8 mouse cellular contexts compared by ENCODE assay signal in genomic region chr3:142881872-142882623, GRCm38 (mm10). TPM values are rescaled to one million over a fixed set of nuclear protein-coding genes. Genes with fewer than 3 reads are reported as not detected.
A peak's percentile ranks its signal among the peaks of the same experiment; 100 is the strongest.
DNase-seq lines count a peak whose midpoint lies in the region; ATAC-seq and TF ChIP-seq lines count a peak whose summit lies in the region.

Gene Pkn2, minus strand, starts transcription at chr3:142882004.

- H3K4me2 ChIP-seq in hindbrain, postnatal 0 days (ENCODE audit: low read depth, low read length) = peak within 1 kb of the TSS; percentile 67

- H3K36me3 ChIP-seq in hindbrain, postnatal 0 days (ENCODE audit: insufficient read depth, low read length) = no peaks in the 10 kb centered on the region

- DNase-seq in ZHBTc4 (ENCODE audit: low read depth, low spot score) = peak; percentile 99
- DNase-seq in gastrocnemius, adult 2 months = peak; percentile 100
- DNase-seq in hindbrain, postnatal 0 days (ENCODE audit: low spot score) = peak; percentile 99
- peak; percentile 99 for DNase-seq in left cerebral cortex, adult 2 months (ENCODE audit: extremely low spot score in 1 of 2, low spot score in 2 of 2)
- DNase-seq in right cerebral cortex, adult 2 months (ENCODE audit: low spot score in 2 of 2) = peak; percentile 96 to 97
- DNase-seq in urinary bladder, postnatal 14 days (ENCODE audit: low spot score) = peak; percentile 99

- peak within 1 kb of the TSS; percentile 94 for H3K4me3 ChIP-seq in gastrocnemius, adult 2 months
- peak within 1 kb of the TSS; percentile 100 for H3K4me3 ChIP-seq in hindbrain, postnatal 0 days (ENCODE audit: low read length)
- peak within 1 kb of the TSS; percentile 96 for H3K4me3 ChIP-seq in left cerebral cortex, adult 2 months

- intact Hi-C loops in gastrocnemius, adult 2 months (cut with DNase I) = loop anchor here (5.0 kb wide), 2 partner anchors 40 to 115 kb away; partner anchors contain the start of gene Gtf2b
- intact Hi-C loops in left cerebral cortex, adult 2 months (cut with DNase I) = loop anchor here (5.0 kb wide), 1 partner anchor 115 kb away; the partner anchor contains the start of gene Gtf2b

- no peaks in the 10 kb centered on the region for H3K27me3 ChIP-seq in hindbrain, postnatal 0 days (ENCODE audit: insufficient read depth, low read length)

- peak within 1 kb of the TSS; percentile 95 for H3K27ac ChIP-seq in gastrocnemius, adult 2 months
- H3K27ac ChIP-seq in hindbrain, postnatal 0 days = peak within 1 kb of the TSS; percentile 93
- H3K27ac ChIP-seq in left cerebral cortex, adult 2 months = peak within 1 kb of the TSS; percentile 87

- under 1% methylated on average over 77 of the region's 84 CpGs for WGBS in hindbrain, postnatal 0 days

- no peaks in the 10 kb centered on the region for H3K9me3 ChIP-seq in hindbrain, postnatal 0 days (ENCODE audit: low read length)

- peak; percentile 81 for ATAC-seq in common myeloid progenitor, adult 5-6 weeks (replicated peaks; ENCODE audit: low read depth, poor library complexity, severe bottlenecking)
- peak; percentile 99 for ATAC-seq in hindbrain, postnatal 0 days
- ATAC-seq in megakaryocyte, adult 5-6 weeks (ENCODE audit: poor library complexity, severe bottlenecking) = peak; percentile 86

- no peak for TF ChIP-seq CTCF in gastrocnemius, adult 2 months (IDR thresholded peaks at IDR 0.05)
- TF ChIP-seq CTCF in hindbrain, postnatal 0 days (IDR thresholded peaks at IDR 0.05; ENCODE audit: low read depth) = no peak
- peak; percentile 8; the same call in 1 of the 2 replicates for TF ChIP-seq CTCF in left cerebral cortex, adult 2 months (IDR thresholded peaks at IDR 0.05)

- peak within 1 kb of the TSS; percentile 98 for H3K9ac ChIP-seq in hindbrain, postnatal 0 days (replicated peaks; ENCODE audit: low read length)

- no peaks in the 10 kb centered on the region for H3K4me1 ChIP-seq in hindbrain, postnatal 0 days (ENCODE audit: insufficient read depth, low read length)

RNA-seq across cellular contexts. Expression of gene Pkn2, which starts in this region (rescaled TPM):
- total RNA-seq in common myeloid progenitor, adult 5-6 weeks (2017) = 99.1 and 100 TPM in 2 replicates
- 10 to 100 TPM; 43.9 to 46.9 TPM for total RNA-seq in gastrocnemius, adult 2 months (2021)
- 13.9 and 23.6 TPM in 2 replicates for total RNA-seq in hindbrain, postnatal 0 days (2014; rRNA removed)
- polyA plus RNA-seq in hindbrain, postnatal 0 days (2015; fragmentation: Nextera tagmentation; extraction: Ambion mirVana) = 25.3 and 26.2 TPM in 2 replicates
- total RNA-seq in left cerebral cortex, adult 2 months (2021) = 10 to 100 TPM; 37.0 to 39.8 TPM
- total RNA-seq in megakaryocyte, adult 5-6 weeks (2015) = 34.1 and 39.6 TPM in 2 replicates
- total RNA-seq in megakaryocyte, adult 5-6 weeks (2017) = 45.2 and 45.5 TPM in 2 replicates

Comparison
In these comparisons a context has a peak if more than half of its experiments do, and no peak if none do; other contexts are left out.
1. Peak in every context shown above with its lines: DNase-seq, ATAC-seq, H3K4me3 ChIP-seq and H3K27ac ChIP-seq.